Mouse (Mus musculus) Patski (cell line): ENCODE measurements at regions not wholly inside any gene's neighbourhood (a gene's known extent, or its start where the extent isn't known, plus 50 kb on each side); places are given as distances from the start of the nearest gene placed in this dataset.
"Not testable (repeated sequence)": the region's sequence is repeated elsewhere in the genome, so short reads cannot be mapped to it uniquely, and the experiment has no call there.

ENCODE experiments used
- ATAC-seq: fragments of 100-300 bp; one replicate; pipeline ENCODE4 v1.8.0; 2021
- CTCF ChIA-PET: fragments of 350-600 bp; sonication (Branson Sonifier 250); formaldehyde crosslinking; loops from one replicate; lab custom pipeline; 2022; ENCODE audit warnings: inconsistent platforms; lab: Charles Lee
- POLR2A ChIA-PET: fragments of 350-600 bp; sonication (Branson Sonifier 250); formaldehyde crosslinking; loops from one replicate; lab custom pipeline; 2022; ENCODE audit warnings: antibody characterized with exemption, inconsistent platforms; lab: Charles Lee
- DNase-seq: peaks from one replicate; pipeline ENCODE4 v3.0.0-alpha.2; 2011; ENCODE audit warnings: low read depth, low spot score
- H3K27me3 ChIP-seq: fragments of 371-371 bp; one replicate; pipeline ENCODE4 v1.5.1; 2021
- CTCF ChIP-seq: fragments of 100-300 bp; IDR thresholded peaks from one replicate; pipeline ENCODE4 v1.5.1; 2021
- in situ Hi-C: fragments of 300-500 bp; cut with MboI; formaldehyde crosslinking; loops from 3 replicates; pipeline ENCODE4 v1.11.1; 2018; ENCODE audit warnings: low pct_unique_long_range_greater_than_20kb, mixed read lengths

- DNase-seq (no peak), ATAC-seq (no peak)
- no peak for TF ChIP-seq CTCF
- in situ Hi-C loops = no loop called here
- POLR2A ChIA-PET = no interaction called here
- H3K27me3 ChIP-seq = peaks cover 13% of the 10 kb centered on the region
- CTCF ChIA-PET = no interaction called here
Observed at GRCm38 (mm10) chr16:54991595-54992240, 306.1 kb downstream of the Zpld1 start.

GRCm38 (mm10) chr16:54983759-54984218 is 314.0 kb downstream of the Zpld1 start:
- in situ Hi-C loops = loop anchor here (10.0 kb wide), 2 partner anchors 481 to 1029 kb away; no protein-coding TSS in a partner anchor
- TF ChIP-seq CTCF = peak; percentile 85
- H3K27me3 ChIP-seq = peaks cover 25% of the 10 kb centered on the region
- ATAC-seq = peak; percentile 51
- CTCF ChIA-PET = no interaction called here
- no peak for DNase-seq
- POLR2A ChIA-PET = no interaction called here

GRCm38 (mm10) chr16:54970356-54970755 is 327.4 kb downstream of the Zpld1 start:
- ChIA-PET POLR2A (no interaction called here), CTCF (no interaction called here)
- H3K27me3 ChIP-seq = no peaks in the 10 kb centered on the region
- no peak for ATAC-seq
- no peak for TF ChIP-seq CTCF
- in situ Hi-C loops = no loop called here
- no peak for DNase-seq

DNA sequence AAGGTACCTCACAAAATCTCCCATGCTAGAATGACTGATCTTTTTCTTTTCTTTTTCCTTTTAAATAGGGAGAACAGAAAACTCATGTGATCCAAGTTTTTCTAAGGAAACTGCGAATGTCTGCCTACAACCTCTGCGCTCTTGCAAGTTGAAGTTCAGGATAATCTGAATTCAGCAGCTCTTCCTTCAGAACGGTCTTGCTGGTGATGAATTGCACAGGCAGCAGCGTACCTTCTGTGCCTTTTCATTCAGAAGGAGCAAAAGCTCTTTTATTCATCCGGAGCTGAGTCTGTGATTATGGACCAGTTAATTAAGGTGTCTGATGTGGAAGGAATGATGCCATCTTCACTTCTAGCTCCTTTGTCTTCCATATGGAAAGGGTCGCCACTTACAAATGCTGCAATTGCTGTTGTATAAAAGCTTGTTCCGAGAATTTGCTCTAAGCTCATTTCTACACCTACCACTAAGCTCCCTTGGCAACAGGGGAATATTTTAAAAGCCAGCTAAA is 353.9 kb downstream of the Zpld1 start:
- CTCF ChIA-PET = no interaction called here
- POLR2A ChIA-PET = no interaction called here
- ATAC-seq (no peak), DNase-seq (no peak)
- in situ Hi-C loops = no loop called here
- H3K27me3 ChIP-seq = peaks cover 30% of the 10 kb centered on the region
- TF ChIP-seq CTCF = no peak

DNA sequence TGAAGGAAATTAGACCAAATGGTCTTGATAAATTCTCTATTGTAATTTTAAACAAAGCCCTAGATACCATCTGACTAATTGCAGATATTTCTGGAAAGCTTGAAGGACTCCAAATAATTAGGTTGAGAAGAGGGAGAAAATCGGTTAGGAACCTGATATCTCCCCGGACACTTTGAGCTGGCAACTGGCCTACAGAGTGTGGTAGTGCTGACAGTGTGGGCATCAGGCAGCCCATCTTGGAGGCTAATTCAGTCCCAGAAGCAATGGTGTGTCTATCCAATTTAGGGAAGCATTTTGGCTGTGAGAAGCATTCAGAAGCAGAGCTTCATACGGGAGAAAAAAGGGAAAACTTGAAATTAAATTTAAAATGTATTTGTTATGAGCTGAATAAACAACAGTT is 369.5 kb downstream of the Zpld1 start:
- ATAC-seq (no peak), DNase-seq (no peak)
- H3K27me3 ChIP-seq = peaks cover 9% of the 10 kb centered on the region
- in situ Hi-C loops = no loop called here
- ChIA-PET POLR2A (no interaction called here), CTCF (no interaction called here)
- TF ChIP-seq CTCF = no peak

GRCm38 (mm10) chr16:54902911-54903310 is 394.9 kb downstream of the Zpld1 start:
- DNase-seq = no peak
- ChIA-PET POLR2A (no interaction called here), CTCF (no interaction called here)
- in situ Hi-C loops = no loop called here
- no peak for TF ChIP-seq CTCF
- peaks cover 2% of the 10 kb centered on the region for H3K27me3 ChIP-seq
- no peak for ATAC-seq

GRCm38 (mm10) chr16:54901461-54901860 is 396.3 kb downstream of the Zpld1 start:
- DNase-seq = no peak
- CTCF ChIA-PET = no interaction called here
- H3K27me3 ChIP-seq = no peaks in the 10 kb centered on the region
- no peak for ATAC-seq
- in situ Hi-C loops = no loop called here
- POLR2A ChIA-PET = interaction anchor here (0.7 kb wide), 1 partner anchor 1162 kb away, joined by 5 read pairs; no protein-coding TSS in a partner anchor
- no peak for TF ChIP-seq CTCF

DNA sequence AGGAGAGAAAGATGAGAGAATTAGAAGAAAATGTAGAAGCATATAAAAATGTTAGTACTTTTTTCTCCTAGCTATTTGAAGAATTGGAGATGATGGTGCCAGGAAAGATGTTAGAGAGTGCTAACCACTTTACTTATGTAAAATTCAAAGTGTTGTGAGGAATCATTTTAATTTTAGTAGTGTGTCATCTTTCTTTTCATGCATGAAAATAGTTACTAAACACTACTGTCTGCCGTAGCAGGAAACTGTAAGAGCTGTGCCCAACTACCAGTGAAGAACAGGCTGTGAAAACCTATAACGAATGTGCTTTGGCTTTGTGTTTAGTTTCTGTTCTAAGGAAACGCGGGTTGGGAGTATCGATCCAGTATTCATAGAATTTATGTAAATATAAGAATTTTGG is 403.1 kb downstream of the Zpld1 start:
- DNase-seq (no peak), ATAC-seq (no peak)
- CTCF ChIA-PET = no interaction called here
- H3K27me3 ChIP-seq = no peaks in the 10 kb centered on the region
- no peak for TF ChIP-seq CTCF
- POLR2A ChIA-PET = no interaction called here
- in situ Hi-C loops = no loop called here

GRCm38 (mm10) chr16:54857369-54857768 is 440.4 kb downstream of the Zpld1 start:
- ATAC-seq (no peak), DNase-seq (no peak)
- CTCF ChIA-PET = no interaction called here
- POLR2A ChIA-PET = interaction anchor here (0.6 kb wide), 1 partner anchor 1957 kb away, joined by 3 read pairs; no protein-coding TSS in a partner anchor
- H3K27me3 ChIP-seq = no peaks in the 10 kb centered on the region
- in situ Hi-C loops = no loop called here
- no peak for TF ChIP-seq CTCF

DNA sequence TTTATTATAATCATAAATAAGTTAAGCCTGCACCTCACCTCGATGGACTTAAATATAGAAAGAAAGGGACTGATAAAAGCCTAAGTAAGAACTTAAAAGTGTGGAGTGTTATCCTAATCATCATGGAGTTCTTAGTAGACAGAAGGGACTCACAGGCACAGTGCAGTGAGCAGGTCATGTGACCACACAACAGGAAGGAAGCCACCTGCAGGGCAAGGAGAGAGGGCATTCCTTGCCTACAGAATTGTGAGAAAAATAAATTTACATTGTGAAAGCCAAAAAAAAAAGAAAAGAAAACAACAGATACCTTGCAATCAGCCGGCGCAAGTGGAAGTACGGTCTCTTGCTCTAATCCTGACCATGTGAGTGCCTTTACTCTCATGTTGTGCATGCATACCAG is 454.8 kb downstream of the Zpld1 start:
- DNase-seq, H3K27me3 ChIP-seq, CTCF ChIA-PET, in situ Hi-C loops, ATAC-seq, POLR2A ChIA-PET: not testable (repeated sequence)
